Mouse (Mus musculus) testis, adult 2 months (tissue): ENCODE data around the gene Rasa3. TPM values are rescaled to one million over a fixed set of nuclear protein-coding genes. Genes with fewer than 3 reads are reported as not detected.

Source experiments
- H3K27ac ChIP-seq: fragments of 200-500 bp; 2 replicates; pipeline ENCODE4 v1.5.1; 2012; ENCODE audit warnings: low read depth, low read length; ENCODE audit not compliant: control insufficient read depth, insufficient read depth
- H3K27me3 ChIP-seq: fragments of 200-500 bp; 2 replicates; pipeline ENCODE4 v1.6.1; 2012; ENCODE audit warnings: mild to moderate bottlenecking, low read length, moderate library complexity; ENCODE audit not compliant: control insufficient read depth, insufficient read depth
- H3K36me3 ChIP-seq: fragments of 200-500 bp; 2 replicates; pipeline ENCODE4 v1.6.1; 2012; ENCODE audit warnings: mild to moderate bottlenecking, low read length; ENCODE audit not compliant: control insufficient read depth, insufficient read depth
- H3K4me1 ChIP-seq: fragments of 200-500 bp; 2 replicates; pipeline ENCODE4 v1.6.1; 2012; ENCODE audit warnings: low read length; ENCODE audit not compliant: control insufficient read depth, insufficient read depth
- H3K4me3 ChIP-seq: fragments of 200-500 bp; 2 replicates; pipeline ENCODE4 v1.5.1; 2012; ENCODE audit warnings: low read depth, mild to moderate bottlenecking, low read length, moderate library complexity, mixed read lengths; ENCODE audit not compliant: control insufficient read depth
- CTCF ChIP-seq: fragments of 200-500 bp; IDR thresholded peaks from 2 replicates; pipeline ENCODE4 v1.5.1; 2012; ENCODE audit warnings: low read depth, mild to moderate bottlenecking, inconsistent platforms, low read length, moderate library complexity; ENCODE audit not compliant: control insufficient read depth, insufficient read depth, insufficient replicate concordance
- POLR2A ChIP-seq: fragments of 200-500 bp; IDR thresholded peaks from 2 replicates; pipeline ENCODE4 v1.6.1; 2012; ENCODE audit warnings: low read depth, mild to moderate bottlenecking, inconsistent platforms, low read length, moderate library complexity; ENCODE audit not compliant: control insufficient read depth
- polyA plus RNA-seq: library from polyadenylated mRNA; depleted of rRNA; stranded (reverse); fragments of >200 nt; gene quantifications from 2 replicates; pipeline ENCODE4 v1.2.3, GENCODE M21; 2012

The Rasa3 gene
- polyA plus RNA-seq, 1 experiment: 41.0 TPM

DNA sequence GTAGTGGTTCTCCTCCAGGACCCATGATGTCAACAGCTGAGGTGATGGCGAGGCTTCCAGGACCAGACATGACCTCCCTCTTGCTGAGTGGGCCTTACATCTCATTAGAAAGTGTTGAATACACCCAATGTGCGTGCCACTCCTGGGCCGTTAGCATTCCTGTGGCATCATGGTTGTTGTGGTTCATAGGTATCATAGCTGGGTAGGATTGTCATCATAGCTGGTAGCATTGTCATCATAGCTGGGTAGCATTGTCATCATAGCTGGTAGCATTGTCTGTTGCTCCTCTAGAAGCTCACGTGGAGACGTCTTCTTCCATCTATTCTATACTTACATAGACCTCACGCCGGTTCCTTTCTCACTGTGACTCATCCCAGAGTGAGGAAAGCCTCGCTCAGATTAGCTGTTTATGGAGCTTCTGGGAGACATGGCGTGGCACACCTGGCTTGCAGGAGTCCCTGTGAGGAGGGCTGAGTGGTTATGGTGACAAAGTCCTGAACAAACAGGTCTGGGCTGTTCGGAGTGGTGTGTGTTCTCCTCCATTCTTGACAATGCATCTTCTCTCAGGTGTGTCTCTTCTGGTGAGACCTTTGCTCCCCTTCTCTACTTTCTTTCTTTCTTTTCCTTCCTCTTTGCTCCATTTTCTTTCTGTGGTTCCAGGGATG lies 17.9 kb upstream of the Rasa3 start:
- Histone ChIP-seq H3K4me3 (no peak overlapping the region), H3K4me1 (peaks cover 7% of the 10 kb centered on the region), H3K36me3 (no peaks in the 10 kb centered on the region), H3K27ac (no peak overlapping the region), H3K27me3 (no peaks in the 10 kb centered on the region)
- TF ChIP-seq CTCF: no peak
- TF ChIP-seq POLR2A: no peak

DNA sequence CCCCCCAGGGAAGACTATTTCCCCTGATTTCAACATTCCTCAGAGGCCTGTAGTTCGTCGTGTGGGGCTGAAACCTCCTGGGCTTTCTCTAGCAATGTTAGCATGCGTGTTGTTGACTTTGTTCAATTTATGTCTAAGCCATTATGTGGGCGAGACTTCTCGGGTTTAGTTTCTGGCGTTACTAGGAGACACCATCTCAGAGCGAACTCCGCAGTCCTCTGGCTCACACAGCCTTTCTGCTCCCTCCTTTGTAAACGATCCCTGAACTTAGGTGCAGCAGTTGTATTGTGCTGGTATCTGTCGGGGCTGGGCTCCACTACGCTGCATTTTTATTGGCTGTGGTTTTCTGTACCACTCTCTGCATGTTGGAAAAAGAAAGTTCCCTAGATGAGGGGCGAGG lies 17.3 kb upstream of the Rasa3 start:
- no peaks in the 10 kb centered on the region for H3K27me3 ChIP-seq
- H3K36me3 ChIP-seq: no peaks in the 10 kb centered on the region
- no peak overlapping the region for H3K4me3 ChIP-seq
- no peak overlapping the region for H3K27ac ChIP-seq
- H3K4me1 ChIP-seq: peaks cover 6% of the 10 kb centered on the region
- TF ChIP-seq POLR2A: no peak
- TF ChIP-seq CTCF: no peak

DNA sequence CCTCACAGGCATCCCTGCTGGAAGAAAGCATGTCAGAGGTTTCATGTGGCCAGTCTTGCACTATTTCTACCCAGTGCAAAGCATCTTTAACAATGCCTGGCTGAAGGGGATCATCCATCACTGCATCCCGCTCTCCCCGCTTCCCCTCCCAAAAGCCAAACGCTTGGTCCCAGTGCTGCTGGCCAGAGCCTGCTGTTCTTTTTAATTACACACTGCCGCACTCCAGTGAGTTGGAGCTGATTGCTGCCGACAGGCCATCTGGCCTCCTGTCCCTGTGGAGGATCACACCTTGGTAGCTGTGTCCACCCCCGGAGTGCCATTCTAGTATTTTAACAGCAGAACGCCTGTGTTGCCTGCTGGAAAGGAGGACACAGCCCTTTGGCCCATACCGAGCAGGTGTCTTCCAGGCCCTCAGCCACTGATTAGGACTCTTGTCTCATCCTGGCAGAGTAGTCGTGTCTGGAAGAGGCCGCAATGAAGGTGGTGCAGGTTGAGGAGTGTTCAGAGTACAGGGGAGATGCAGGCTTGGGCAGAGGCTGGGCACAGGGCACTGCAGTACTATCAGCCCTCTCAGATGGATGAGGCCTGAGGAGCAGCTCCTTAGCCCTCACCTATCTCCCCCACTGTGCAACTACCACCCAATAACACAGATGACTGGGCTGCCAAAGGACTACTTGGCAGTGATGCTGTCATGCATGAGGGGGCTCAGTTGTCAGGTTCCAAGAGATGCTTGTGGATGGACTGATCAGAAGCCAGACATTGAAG lies 15.1 kb upstream of the Rasa3 start:
- Histone ChIP-seq H3K36me3 (no peaks in the 10 kb centered on the region), H3K4me1 (peaks cover 6% of the 10 kb centered on the region), H3K27ac (no peak overlapping the region), H3K4me3 (no peak overlapping the region), H3K27me3 (no peaks in the 10 kb centered on the region)
- no peak for TF ChIP-seq POLR2A
- TF ChIP-seq CTCF: no peak

DNA sequence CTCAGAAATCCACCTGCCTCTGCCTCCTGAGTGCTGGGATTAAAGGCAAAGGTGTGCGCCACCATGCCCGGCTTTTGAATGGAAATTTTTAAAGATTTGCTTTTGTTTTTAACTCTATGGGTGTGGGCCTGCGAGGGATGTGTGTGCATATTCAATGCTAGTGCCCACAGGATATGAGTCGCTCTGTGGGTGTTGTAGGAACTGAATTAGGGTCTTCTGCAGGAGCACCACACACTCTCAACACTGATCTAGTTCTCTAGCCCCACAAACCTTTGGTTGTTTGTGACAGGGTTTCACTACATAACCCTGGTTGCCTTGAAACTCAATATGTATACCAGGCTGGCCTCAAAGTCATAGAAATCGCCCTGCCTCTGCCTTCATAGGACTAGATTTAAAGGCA lies 11.9 kb upstream of the Rasa3 start:
- TF ChIP-seq POLR2A: no peak
- no peak for TF ChIP-seq CTCF
- H3K27ac ChIP-seq: no peak overlapping the region
- H3K4me3 ChIP-seq: no peak overlapping the region
- no peaks in the 10 kb centered on the region for H3K36me3 ChIP-seq
- H3K27me3 ChIP-seq: no peaks in the 10 kb centered on the region
- peaks cover 4% of the 10 kb centered on the region; the same call in 1 of the 2 replicates for H3K4me1 ChIP-seq

DNA sequence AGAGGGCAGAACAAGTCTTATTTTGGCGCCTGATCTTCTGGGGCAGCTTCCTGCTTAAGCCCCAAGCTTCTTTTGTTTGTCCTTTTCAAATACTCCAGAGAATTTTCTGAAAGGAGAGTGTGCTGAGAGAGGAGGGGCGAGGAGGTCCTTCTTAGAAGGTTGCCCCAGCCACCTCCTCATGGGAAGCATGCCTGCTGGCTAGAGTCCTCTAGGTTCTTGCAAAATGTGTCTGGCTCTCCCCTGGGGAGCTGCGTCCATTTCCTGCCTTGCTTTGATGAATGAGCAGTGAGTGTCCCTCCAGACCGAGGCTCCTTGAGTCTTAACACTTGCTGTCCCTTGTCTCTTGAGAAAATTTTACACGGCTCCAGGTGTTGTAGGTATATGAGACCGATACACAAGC lies 11.1 kb upstream of the Rasa3 start:
- H3K27ac ChIP-seq: no peak overlapping the region
- no peak overlapping the region for H3K4me3 ChIP-seq
- H3K27me3 ChIP-seq: no peaks in the 10 kb centered on the region
- TF ChIP-seq CTCF (no peak), POLR2A (no peak)
- peaks cover 5% of the 10 kb centered on the region; the same call in 1 of the 2 replicates for H3K4me1 ChIP-seq
- H3K36me3 ChIP-seq: no peaks in the 10 kb centered on the region

DNA sequence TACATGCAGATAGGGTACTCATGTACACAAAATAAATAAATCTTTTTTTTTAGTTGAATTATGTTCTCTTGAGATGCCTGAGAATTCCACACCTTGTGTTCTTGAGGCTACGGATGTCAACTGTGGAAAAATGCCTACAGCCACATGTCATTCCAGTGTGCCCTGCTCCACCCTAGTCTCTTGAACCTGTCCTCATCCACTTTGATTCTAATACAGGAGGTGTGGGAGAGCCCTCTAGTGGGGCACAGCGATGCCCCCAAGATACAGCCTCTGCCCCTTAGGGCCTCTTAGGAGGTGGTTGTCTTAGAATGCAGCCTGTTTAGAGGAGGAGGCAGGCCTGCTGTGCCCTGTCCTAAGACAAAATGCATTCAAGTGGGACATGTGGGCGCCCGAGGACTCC lies 10.5 kb upstream of the Rasa3 start:
- no peaks in the 10 kb centered on the region for H3K27me3 ChIP-seq
- H3K4me3 ChIP-seq: no peak overlapping the region
- TF ChIP-seq CTCF (no peak), POLR2A (no peak)
- no peak overlapping the region for H3K27ac ChIP-seq
- H3K4me1 ChIP-seq: peaks cover 5% of the 10 kb centered on the region; the same call in 1 of the 2 replicates
- H3K36me3 ChIP-seq: no peaks in the 10 kb centered on the region

DNA sequence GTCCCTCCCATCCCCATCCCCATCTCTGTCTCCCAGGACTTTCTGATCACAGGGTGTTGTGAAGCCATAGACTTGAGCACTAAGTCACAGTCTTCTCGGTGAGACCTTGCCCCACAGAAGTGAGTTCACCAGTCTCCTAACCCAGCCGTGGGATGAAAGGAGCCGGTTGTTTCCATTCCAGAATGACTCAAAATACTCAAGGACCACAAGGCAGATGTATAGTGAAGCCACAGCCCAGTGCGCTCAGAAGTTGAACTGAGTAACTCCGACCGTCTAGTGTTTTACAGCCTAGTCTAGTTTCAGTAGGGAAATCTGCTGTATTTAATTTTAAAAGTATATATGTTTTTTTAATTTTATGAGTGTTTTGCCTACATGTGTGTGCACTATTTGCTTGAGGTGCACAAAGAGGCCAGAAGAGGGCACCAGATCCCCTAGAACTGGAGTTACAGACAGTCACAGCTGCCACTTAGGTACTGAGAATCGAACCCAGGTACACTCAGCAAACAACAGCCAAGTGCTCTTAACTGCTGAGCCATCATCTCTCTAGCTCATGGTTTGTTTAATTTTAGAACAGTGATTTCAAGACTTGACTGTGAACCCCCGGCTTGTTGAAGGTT lies 9.8 kb upstream of the Rasa3 start:
- Histone ChIP-seq H3K27ac (no peak overlapping the region), H3K4me1 (peaks cover 5% of the 10 kb centered on the region; the same call in 1 of the 2 replicates), H3K4me3 (no peak overlapping the region), H3K36me3 (no peaks in the 10 kb centered on the region), H3K27me3 (no peaks in the 10 kb centered on the region)
- TF ChIP-seq POLR2A (no peak), CTCF (no peak)
